Mouse (Mus musculus) cerebellum, adult 9-10 months (tissue): ENCODE data around the gene Sf1.

ENCODE experiments used
- DNase-seq: peaks from one replicate; pipeline ENCODE4 v3.0.0; 2022

The Sf1 gene

DNA sequence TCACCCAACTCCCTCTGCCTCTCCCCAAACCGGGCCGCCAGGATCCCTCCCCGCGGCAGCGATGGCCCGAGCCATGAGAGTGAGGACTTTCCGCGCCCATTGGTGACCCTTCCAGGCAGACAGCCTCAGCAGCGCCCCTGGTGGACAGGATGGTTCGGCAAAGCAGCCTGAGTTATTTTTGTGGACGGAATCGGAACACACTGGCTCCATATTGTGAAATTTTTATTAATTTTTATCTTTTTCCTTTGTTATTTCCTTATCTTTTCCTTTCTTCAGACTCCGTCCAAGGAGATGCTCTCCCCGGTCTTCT lies 12.7 kb downstream of the Sf1 start:
- DNase-seq = peak; percentile 77

DNA sequence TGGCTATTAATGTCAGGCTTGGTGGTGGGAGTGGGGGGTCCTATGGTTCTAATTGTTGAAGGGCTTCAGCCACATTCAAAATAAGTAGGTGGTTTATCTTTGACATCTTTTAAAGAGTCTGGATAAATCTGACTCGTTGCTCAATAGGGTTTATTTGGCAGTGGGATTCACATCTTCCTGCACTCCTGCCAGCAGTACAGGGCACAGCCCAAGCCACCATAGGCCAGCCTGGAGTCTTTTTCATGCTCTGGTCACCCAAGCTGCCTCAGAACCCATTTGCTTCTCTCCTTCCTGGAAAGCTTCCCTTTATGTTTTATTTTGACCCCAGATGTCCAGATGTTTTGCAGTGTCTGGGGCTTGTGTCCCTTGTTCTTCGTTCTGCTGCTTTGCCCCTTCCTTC lies 13.2 kb downstream of the Sf1 start:
- DNase-seq = no peak

DNA sequence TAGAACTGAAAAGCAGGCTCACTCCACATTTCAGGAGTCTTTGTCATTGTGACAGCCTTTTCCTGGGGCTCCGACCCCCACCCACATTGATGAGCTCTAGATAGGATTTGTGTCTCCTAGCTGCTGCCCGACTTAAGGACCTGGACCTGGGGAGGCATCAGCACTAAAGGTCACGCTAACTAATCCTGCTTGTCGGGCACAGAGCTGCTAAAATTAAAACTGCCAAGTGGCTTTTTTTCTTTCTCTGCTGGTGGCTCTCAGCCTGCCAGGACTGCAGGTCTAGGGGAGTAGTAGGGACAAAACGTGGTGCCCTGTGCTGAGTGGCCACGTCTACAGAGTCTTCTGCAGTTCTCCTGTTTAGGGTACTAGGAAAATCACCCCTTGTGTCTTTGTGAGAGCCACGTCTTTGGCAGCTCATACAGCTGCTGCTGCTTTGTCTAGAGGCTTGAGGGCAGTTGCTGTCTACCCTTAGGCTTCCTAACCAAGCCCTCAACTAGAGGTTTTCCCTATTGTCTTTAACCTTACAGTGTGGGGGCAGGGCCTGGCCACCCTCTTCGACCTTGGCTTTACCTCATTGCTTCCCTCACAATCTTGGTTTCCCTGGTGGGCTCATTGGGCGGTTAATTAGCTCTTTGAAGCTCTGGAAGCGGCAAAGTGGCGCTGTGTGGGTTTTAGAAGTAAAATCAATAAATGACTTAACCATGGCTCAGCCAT lies 14.0 kb downstream of the Sf1 start:
- DNase-seq = no peak

DNA sequence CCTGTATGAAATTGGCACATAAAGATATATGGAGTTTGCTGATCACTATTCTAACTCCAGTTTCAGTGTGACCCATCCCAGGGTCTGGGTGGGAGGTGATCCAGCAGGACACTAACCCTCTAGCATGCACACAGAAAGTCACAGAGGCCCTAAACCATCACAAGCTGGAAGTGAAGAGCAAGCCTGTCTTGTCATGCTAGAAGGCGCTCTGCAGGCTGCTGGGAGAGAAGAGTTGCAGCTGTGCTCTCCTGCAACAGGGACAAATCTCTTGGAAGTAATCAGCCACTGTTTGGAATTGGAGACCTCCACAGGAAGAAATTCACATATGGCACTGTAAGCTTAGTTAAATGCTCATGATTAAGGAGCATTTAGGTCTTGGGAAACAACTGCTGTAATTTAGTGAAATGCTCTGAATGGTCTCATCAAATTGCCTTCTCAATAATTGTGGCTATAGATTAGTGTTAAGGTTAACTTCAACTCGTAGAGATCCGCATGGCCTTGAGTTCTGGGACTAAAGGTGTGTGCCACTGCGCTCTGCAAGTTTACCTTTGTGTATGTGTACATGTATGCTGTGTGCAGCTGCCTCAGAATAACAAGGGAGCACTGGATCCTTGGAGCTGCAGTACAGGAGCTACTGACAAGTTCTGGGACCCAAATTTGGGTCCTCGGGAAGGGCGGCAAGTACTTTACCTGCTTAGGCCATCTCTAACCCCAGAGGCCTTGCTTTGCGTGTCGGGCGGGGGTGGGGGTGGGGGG lies 17.1 kb downstream of the Sf1 start:
- DNase-seq = no peak

DNA sequence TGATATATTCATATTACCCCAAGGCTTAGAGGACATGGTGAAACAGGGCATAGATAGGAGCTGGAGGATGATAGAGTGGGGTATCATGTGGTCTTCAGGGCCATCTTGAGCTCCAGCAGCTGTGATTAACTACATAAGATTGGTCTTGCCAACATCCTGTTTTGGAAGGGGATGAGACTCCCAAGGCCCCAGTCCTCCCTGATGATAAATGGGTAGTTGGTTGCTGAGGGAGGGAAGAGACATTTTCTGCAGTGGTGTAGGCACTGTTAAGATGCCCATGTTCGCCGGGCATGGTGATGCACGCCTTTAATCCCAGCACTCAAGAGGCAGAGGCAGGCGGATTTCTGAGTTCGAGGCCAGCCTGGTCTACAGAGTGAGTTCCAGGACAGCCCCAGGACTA lies 17.7 kb downstream of the Sf1 start:
- no peak for DNase-seq

DNA sequence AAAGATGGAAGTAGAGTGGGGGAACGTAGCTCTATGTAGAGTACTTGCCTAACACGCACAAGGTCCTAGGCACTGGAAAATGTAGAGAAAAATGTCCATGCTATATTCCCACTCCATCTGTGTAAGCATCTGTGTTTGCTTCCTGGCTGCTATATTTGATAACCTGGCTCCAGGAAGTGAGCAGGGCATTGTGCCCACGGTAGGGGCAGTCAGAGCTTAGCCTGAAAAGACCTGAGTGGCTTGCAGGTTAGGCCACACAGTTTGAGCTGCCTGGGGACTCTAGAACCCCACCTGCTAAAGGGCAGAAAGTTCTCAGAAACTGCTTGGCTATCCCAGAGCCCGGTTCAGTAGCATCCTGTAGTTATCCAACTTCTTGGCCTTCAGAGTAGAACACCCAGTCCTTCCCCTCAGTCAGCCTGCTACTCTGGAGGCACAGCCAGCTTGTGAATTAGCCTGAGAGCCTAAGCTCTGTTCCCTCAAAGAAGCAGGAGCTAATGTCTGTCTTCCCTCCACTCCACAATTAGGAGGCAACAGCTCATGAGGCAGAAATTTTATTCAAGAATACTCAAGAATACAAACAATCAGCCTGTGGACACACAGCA lies 18.9 kb downstream of the Sf1 start:
- peak; percentile 83 for DNase-seq

DNA sequence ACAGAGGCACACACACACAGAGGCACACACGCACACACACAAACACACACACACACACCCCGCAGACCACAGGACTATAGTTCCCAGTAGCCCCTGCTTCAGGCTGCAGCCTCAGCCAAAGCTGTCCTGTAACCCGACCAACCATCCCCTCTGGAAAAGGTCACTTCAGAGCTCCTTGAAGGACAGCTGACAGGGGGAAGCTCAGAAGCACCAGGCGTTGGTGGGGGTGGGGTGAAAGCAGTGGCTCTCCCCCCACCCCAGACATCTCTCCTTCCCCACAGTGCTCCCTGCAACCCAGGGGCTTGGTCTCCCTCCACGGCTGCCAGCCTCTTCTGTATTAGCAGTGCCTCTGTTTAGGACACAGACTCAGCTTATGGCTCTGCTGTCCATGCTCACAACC lies 20.0 kb downstream of the Sf1 start:
- no peak for DNase-seq

DNA sequence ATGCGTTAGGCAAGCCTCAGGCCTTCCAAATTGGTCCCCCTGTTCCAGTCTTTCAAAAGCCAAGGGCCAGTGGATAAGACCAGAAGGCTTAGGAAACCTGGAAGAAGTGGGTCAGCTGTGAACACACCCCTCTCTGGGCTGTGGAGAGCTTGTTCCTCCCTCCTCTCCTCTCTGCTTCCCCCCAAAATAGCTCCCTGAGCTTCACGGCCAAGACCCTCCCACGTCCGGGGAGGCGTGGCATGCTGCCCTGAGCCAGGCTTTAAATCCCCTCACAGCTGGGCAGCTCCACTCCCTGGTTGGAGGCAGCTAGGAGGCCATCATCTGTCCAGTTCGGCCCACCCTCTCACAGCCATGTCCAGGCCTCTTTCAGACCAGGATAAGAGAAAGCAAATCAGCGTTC lies 20.6 kb downstream of the Sf1 start, which contains the start of gene Pygm:
TSS of gene Pygm (plus strand) at position 272 of the 400 bp plus-strand sequence.
- peak; percentile 62 for DNase-seq

DNA sequence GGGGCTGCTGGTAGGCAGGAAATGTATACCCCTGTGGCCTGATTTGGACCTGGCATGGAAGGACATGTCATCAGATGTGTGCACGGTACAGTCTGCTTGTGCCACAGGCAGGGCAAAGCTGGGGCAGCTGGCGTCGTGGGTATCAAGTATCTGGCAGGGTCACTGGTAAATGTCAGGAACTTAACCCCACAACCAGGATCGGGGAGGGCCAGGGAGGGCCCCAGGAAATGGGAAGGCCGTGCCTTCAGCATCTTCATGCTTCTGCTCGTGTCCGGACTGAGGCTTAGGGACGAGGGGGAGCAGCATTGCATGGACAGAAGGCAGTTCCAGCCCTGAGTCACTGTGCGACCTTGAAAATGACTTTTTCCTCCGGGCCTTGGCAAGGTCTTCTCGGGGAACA lies 21.5 kb downstream of the Sf1 start:
- DNase-seq = no peak

DNA sequence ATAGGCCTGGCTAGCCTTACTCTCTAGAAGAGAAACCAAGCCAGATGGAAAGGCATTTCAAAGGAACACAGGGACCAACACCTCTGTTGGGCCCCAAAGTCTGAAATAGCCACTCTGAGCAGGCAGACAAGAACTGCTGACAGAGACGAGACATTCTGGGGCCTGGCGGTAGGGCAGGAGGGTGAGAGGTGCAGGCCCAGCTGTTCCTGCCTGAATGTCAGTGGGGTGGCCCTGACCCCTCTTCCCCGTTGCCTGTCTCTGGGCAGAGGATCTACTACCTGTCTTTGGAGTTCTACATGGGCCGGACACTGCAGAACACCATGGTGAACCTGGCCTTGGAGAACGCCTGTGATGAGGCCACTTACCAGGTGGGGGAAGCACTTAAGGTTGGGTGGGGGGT lies 21.9 kb downstream of the Sf1 start:
- no peak for DNase-seq

DNA sequence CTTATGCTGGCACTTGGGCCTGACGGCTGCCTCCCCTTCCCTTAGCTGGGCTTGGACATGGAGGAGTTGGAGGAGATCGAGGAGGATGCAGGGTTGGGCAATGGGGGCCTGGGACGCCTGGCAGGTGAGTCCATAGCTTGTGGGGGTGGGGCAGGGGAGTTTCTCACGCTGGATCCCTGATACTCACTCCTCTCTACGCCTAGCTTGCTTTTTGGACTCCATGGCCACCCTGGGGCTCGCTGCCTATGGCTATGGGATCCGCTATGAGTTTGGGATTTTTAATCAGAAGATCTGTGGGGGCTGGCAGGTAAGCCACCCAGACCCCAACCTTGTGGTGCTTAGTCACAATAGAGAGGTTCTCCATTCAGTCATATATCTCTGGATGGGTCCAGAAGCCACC lies 22.3 kb downstream of the Sf1 start:
- DNase-seq = no peak

DNA sequence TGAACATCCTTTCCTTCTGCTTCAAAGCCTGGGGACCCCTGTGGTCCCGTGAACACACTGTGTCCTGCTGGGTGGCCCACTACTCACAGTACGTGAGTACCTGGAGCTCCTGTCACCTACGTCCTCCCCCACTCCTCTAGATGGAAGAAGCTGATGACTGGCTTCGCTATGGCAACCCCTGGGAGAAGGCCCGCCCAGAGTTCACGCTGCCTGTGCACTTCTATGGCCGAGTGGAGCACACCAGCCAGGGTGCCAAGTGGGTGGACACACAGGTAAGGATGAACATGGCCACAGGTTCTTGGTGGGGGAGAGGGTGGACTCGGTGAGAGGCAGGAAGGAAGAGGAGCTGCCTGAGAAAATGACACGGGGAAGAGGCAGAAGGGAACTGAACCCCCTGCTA lies 22.7 kb downstream of the Sf1 start:
- no peak for DNase-seq

DNA sequence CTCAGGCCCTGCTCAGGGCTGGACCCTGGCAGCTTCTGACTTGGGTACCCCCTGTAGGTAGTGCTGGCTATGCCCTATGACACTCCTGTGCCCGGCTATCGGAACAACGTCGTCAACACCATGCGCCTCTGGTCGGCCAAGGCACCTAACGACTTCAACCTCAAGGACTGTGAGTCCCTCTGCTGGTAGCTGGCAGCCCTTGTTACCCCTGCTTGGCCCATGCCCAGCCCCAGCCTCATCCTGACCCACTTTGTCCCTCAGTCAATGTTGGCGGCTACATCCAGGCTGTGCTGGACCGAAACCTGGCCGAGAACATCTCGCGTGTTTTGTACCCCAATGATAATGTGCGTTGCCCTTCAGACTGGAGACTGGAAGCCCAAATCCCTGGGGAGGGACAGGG lies 24.5 kb downstream of the Sf1 start:
- DNase-seq = peak; percentile 82

DNA sequence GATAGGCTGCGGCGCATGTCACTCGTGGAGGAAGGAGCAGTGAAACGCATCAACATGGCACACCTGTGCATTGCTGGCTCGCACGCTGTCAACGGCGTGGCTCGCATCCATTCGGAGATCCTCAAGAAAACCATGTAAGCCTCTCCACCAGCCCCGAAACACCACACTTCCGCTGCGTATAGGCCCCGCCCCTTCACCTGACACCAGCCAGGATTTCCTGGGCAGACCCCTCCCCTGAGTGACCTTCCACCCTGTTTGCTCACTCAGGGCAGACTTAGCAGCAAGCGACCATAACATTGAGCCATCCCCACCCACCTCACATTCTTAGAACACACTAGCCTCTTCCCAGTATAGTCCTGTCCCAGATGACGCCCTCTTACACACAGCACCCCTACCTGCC lies 26.3 kb downstream of the Sf1 start:
- no peak for DNase-seq

DNA sequence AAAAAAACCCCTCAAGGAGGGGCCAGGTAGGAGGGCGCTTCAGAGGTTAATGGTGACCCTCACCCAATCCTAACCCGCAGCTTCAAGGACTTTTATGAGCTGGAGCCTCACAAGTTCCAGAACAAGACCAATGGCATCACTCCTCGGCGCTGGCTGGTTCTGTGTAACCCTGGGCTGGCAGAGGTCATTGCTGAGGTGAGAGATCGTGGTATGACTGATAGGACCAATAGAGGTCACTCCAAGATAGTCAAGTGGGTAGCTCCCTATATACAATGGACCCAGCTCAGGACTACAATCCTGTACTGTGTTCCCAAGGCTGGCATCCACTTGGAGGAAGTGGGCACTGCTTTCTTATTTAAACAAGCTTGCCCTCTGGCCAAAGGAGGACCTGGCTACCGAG lies 26.8 kb downstream of the Sf1 start:
- no peak for DNase-seq

DNA sequence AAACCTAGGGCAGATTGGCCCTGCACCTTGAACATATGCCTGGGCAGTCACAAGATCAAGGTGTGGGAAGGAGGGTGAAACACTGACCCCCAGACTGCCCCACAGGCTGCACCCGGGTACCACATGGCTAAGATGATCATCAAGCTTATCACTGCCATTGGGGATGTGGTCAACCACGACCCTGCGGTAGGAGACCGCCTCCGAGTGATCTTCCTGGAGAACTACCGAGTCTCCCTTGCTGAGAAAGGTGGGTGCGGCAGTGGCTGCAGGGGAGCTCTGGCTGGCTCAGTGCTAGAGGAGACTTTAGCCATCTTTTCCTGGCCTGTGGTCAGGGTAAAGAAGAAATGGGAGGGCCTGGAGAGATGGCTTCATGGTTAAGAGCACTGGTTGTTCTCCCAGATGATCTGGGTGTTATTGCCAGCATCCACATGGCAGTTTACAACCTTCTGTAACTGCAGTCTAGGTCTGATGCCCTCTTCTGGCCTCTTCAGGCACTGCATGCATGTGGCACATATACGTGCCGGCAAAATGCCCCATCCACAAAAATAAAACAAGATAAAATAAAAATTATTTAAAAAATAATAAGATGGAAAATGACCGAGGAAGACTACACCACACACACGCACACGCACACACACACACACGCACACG lies 29.4 kb downstream of the Sf1 start:
- DNase-seq = no peak

DNA sequence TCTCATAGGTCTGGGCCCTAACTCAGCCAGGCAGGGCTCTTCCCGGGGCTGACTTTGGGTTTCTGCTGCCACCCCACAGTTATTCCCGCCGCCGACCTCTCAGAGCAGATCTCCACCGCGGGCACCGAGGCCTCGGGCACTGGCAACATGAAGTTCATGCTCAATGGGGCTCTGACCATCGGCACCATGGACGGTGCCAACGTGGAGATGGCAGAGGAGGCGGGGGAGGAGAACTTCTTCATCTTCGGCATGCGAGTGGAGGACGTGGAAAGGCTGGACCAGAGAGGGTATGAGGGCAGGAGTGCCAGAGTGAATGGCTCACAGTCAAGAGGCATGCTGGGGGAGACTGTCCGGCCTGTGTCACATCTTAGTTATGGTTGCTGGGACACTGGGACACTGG lies 30.1 kb downstream of the Sf1 start:
- DNase-seq = no peak

DNA sequence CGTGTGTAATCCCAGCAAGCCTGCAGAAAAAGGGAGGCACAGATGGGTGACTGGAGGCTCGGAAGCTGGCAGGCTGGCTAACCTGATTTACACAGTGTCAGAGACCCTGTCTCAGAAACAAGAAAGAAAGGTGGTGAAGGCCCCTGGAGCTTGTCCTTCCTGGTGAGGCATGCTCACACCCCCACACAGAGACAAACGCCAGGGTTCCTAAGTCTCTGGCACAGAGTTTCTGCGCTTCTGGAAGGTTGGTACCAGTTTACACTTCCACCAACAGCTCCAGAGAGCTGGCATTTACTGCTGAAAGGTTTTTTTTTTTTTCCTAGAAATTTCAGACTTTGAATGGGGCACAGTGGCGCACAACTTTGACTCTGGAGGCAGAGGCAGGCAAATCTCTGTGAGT lies 32.7 kb downstream of the Sf1 start:
- DNase-seq = no peak

DNA sequence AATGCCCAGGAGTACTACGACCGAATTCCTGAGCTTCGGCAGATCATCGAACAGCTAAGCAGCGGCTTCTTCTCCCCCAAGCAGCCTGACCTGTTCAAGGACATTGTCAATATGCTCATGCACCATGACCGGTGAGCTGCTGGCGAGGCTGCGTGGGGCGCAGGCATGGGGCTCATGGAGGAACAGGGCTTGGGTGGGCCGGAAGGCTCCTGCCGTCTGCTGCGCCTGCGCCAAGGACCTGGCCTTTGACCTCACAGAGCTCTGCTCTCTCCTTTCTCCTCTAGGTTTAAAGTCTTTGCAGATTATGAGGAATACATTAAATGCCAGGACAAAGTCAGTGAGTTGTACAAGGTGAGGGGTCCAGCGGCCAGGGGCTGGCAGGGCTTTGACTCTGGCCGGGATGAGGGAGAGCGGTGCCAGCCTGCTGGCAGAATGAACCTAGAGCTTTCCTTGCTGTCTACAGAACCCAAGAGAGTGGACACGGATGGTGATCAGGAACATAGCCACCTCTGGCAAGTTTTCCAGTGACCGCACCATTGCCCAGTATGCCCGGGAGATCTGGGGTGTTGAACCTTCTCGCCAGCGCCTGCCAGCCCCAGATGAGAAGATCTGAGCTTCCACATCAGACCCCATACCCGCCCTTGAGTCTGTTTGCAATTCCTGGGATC lies 34.2 kb downstream of the Sf1 start:
- DNase-seq = no peak

DNA sequence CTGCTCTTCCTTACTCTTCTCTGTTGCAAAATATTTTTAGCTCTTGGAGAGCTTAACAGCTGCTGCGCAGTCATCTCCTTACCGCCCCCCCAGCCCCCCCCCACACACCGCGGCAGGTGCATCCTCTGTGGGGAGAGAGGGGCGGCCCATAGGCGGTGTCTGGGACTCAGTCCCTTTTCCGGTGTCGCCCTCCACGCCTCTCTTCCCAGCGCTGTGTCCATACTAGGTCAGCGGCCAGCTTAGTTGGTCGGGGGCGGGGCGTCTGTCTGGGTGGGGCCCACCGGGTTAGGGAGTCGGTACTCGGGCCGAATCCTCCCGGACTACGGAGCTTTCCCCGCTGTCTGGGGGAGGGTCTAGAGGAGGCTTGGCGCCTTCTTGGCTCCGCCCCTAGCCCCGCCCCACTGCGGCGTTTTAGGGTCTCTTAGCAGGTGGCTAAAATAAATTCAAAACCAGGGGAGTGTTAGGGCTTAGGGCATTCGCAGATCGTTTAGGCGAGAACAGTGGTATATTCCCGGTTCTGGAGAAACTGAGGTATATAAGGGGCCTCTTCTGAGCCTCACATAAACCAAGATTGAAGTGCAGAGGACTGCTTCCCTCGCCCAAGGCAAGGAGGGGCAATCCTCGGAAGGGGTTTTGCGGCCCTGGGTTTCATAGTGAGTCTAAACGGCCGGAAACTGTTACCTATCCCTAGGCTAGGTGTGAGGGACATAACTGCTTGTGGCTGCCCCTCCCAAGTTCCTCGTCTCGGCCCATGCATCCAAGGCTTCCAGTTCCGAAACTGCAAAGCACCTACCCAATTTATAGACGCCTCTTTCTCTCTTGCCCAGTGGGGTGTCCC lies 35.2 kb downstream of the Sf1 start:
- peak; percentile 72 for DNase-seq

DNA sequence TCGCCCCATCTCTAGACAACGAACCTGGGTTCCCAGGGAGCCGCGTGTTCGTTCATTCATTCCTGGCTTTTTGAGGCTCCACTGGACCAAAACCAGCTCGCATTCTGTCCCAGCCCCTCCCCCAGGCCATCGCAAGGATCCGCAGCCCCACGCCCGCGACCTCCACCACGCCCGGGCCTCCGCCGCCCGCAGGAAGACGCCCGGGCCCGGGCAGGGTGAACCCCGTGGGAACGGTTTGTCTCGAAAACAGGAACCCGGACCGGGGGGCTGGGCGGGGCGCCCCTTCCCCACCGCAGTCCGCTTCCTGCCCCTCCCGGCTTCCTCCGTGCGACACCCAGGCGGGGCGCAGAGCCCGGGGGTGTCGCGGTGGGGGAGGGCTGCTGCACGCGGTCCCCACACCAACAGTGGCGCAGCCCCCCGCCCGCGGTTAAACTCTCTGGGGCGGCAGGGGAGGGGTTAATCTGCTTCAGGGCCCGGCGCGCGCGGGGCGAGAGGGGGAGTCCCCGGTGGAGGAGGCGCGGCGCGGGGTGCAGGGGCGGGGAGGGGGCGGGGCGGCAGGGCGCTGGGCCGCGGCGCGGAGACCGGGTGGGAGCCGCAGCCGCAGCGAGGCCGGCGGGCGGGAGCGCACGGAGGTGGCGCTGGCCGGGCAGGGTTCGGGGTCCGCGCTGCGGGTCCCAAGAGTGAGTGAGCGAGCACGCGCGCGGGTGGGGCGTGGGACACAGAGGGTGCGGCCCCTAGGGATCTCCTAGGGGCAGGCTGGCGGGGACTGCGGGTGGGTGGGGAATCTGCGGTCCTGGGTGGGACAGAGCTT lies 36.0 kb downstream of the Sf1 start, which contains the start of gene Rasgrp2:
TSS of gene Rasgrp2 (plus strand) at position 56 of the 811 bp plus-strand sequence.
- DNase-seq = no peak
